8 mouse cellular contexts compared by ENCODE assay signal in the genomic region with DNA sequence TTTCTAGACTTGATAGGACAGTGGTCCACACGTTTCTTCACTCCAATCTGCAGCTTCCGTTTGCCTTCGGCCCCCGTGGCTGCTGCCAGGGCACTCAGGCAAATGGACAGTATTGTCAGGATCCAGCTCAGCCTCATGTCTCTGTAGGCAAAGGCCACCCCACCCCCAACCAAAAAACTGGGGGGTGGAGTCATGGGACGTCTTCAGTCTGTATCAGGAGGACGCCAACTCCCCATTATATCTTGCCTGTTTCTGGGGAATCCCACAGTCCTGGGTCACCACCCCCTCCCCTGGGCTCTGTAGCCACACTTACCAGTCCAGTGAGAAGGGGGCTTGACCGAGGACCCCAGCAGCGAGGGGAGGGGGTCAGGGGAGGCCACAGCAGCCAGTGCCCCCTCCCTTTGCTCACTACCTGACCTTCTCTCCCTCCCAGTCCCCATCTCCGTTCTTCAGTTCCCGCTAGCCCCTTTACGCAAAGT. TPM values are rescaled to one million over a fixed set of nuclear protein-coding genes. Genes with fewer than 3 reads are reported as not detected.
DNase-seq lines count a peak whose midpoint lies in the region; ATAC-seq and TF ChIP-seq lines count a peak whose summit lies in the region.

No protein-coding gene starts in this region.

- H3K9ac ChIP-seq in hindbrain, embryonic 14.5 days = peak overlapping the region; percentile 62

- no peak for ATAC-seq in G1E (ENCODE audit: extremely low read depth, insufficient number of reproducible peaks, low FRiP score, poor library complexity, severe bottlenecking)
- no peak for ATAC-seq in hindbrain, embryonic 14.5 days (ENCODE audit: low FRiP score)

- peak overlapping the region; percentile 76 for H3K4me3 ChIP-seq in G1E (ENCODE audit: low read depth, low read length)
- peak overlapping the region; percentile 51 for H3K4me3 ChIP-seq in hindbrain, embryonic 14.5 days (replicated peaks; ENCODE audit: low read length)

- H3K4me2 ChIP-seq in hindbrain, embryonic 14.5 days (replicated peaks) = peak overlapping the region; percentile 63

- no peaks in the 10 kb centered on the region for H3K9me3 ChIP-seq in G1E (replicated peaks)
- no peaks in the 10 kb centered on the region for H3K9me3 ChIP-seq in hindbrain, embryonic 14.5 days (ENCODE audit: control insufficient read depth, low read length)

- TF ChIP-seq CTCF in G1E (IDR thresholded peaks at IDR 0.05; ENCODE audit: low read depth, low read length) = no peak

- peaks cover 70% of the 10 kb centered on the region for H3K4me1 ChIP-seq in G1E (ENCODE audit: insufficient read depth, low read depth, low read length)
- H3K4me1 ChIP-seq in hindbrain, embryonic 14.5 days (replicated peaks; ENCODE audit: control insufficient read depth, insufficient read depth, low read length) = peaks cover 26% of the 10 kb centered on the region

- H3K27ac ChIP-seq in hindbrain, embryonic 14.5 days = peak overlapping the region; percentile 93

- DNase-seq in kidney, adult 11 months = peak; percentile 71
- no peak for DNase-seq in kidney, adult 18-20 months
- DNase-seq in G1E (ENCODE audit: low spot score) (peak; percentile 43), liver (peak; percentile 75)
- DNase-seq in embryo, embryonic 11 days = peak; percentile 46
- DNase-seq in hindbrain, embryonic 14.5 days (ENCODE audit: low spot score) = no peak
- peak; percentile 43 for DNase-seq in right cerebral cortex, postnatal 14 days
- DNase-seq in spleen, adult 18-20 months = no peak

- H3K36me3 ChIP-seq in G1E (replicated peaks) = peaks cover 57% of the 10 kb centered on the region
- peaks cover 39% of the 10 kb centered on the region for H3K36me3 ChIP-seq in hindbrain, embryonic 14.5 days (replicated peaks; ENCODE audit: control insufficient read depth, insufficient read depth)

- WGBS in hindbrain, embryonic 14.5 days = 8% methylated on average over 11 of the region's 11 CpGs

- H3K27me3 ChIP-seq in G1E (ENCODE audit: insufficient read depth, low read length) = no peaks in the 10 kb centered on the region
- H3K27me3 ChIP-seq in hindbrain, embryonic 14.5 days (ENCODE audit: control insufficient read depth, insufficient read depth, low read length) = no peaks in the 10 kb centered on the region

RNA-seq across cellular contexts. Expression of gene Fkbp2, which starts 1.3 kb away (rescaled TPM):
- total RNA-seq in G1E (2014; fragmentation: Nextera tagmentation) (72.6 and 120 TPM in 2 replicates), G1E (2017) (58.8 and 72.0 TPM in 2 replicates)
- polyA plus RNA-seq in G1E (2012) = 170 and 201 TPM in 2 replicates
- 99.2 and 101 TPM in 2 replicates for polyA plus RNA-seq in hindbrain, embryonic 14.5 days (2014; fragmentation: Nextera tagmentation; extraction: Ambion mirVana)

RNA-seq across cellular contexts. Expression of gene Plcb3, which starts 2.8 kb away (rescaled TPM):
- total RNA-seq in G1E (2014; fragmentation: Nextera tagmentation) (12.5 and 14.1 TPM in 2 replicates), G1E (2017) (9.9 and 10.6 TPM in 2 replicates)
- 21.0 and 22.2 TPM in 2 replicates for polyA plus RNA-seq in G1E (2012)
- 10.6 and 11.4 TPM in 2 replicates for polyA plus RNA-seq in hindbrain, embryonic 14.5 days (2014; fragmentation: Nextera tagmentation; extraction: Ambion mirVana)

RNA-seq across cellular contexts. Expression of gene Ppp1r14b, which starts 4.3 kb away (rescaled TPM):
- 74.0 and 111 TPM in 2 replicates for total RNA-seq in G1E (2014; fragmentation: Nextera tagmentation)
- 141 and 168 TPM in 2 replicates for total RNA-seq in G1E (2017)
- 281 and 350 TPM in 2 replicates for polyA plus RNA-seq in G1E (2012)
- 211 and 215 TPM in 2 replicates for polyA plus RNA-seq in hindbrain, embryonic 14.5 days (2014; fragmentation: Nextera tagmentation; extraction: Ambion mirVana)

RNA-seq across cellular contexts. Expression of gene Vegfb, which starts 8.4 kb away (rescaled TPM):
- total RNA-seq in G1E (2014; fragmentation: Nextera tagmentation) = 29.6 and 41.0 TPM in 2 replicates
- total RNA-seq in G1E (2017) = 18.5 and 20.2 TPM in 2 replicates
- 92.6 and 118 TPM in 2 replicates for polyA plus RNA-seq in G1E (2012)
- polyA plus RNA-seq in hindbrain, embryonic 14.5 days (2014; fragmentation: Nextera tagmentation; extraction: Ambion mirVana) = 54.8 and 57.6 TPM in 2 replicates

RNA-seq across cellular contexts. Expression of gene Dnajc4, which starts 13.3 kb away (rescaled TPM):
- total RNA-seq in G1E (2014; fragmentation: Nextera tagmentation) = 29.4 and 29.5 TPM in 2 replicates
- 11.6 and 14.4 TPM in 2 replicates for total RNA-seq in G1E (2017)
- 23.9 and 24.3 TPM in 2 replicates for polyA plus RNA-seq in G1E (2012)
- polyA plus RNA-seq in hindbrain, embryonic 14.5 days (2014; fragmentation: Nextera tagmentation; extraction: Ambion mirVana) = 22.8 and 23.7 TPM in 2 replicates

Comparison
In these comparisons a context has a peak if more than half of its experiments do, and no peak if none do; other contexts are left out.
1. DNase-seq: peak in kidney, adult 11 months (single experiment), G1E (single experiment), embryo, embryonic 11 days (single experiment), liver (single experiment) and right cerebral cortex, postnatal 14 days (single experiment); none in kidney, adult 18-20 months (single experiment), hindbrain, embryonic 14.5 days (single experiment) and spleen, adult 18-20 months (0 of 2).